Mouse (Mus musculus): ENCODE measurements around the gene 9930104L06Rik.

9930104L06Rik gene

DNA sequence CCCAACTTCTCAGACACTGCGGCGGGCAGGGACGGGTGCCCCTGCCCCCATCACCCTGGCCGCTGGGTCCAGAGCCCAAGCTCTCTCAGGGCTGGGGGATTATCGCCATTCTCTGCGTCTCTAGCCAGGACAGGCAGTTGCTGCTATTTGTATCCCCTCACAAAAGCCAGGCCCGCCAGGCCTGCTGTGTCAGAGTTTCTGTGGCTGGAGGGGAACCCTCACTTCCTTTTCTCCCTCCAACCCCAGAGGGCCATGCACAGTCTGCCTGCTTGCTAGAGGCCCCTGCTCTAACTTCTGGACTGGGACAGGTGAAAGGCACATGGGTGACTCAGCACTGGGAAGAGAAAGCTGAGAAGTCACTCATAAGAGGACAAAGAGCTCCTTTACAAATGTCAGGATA, 53.5 kb downstream of the 9930104L06Rik start:
- no peak for DNase-seq (ENCODE audit: low spot score in 2 of 2)

Measured in left cerebral cortex, adult 9 months (tissue).